Mouse (Mus musculus): ENCODE data around the gene Tunar. TPM values are rescaled to one million over a fixed set of nuclear protein-coding genes. Genes with fewer than 3 reads are reported as not detected.

The Tunar gene
- polyA plus RNA-seq, 1 experiment from 2014 or later = 10.0 TPM

GRCm38 (mm10) chr12:105346861-105347260, 13.2 kb downstream of the Tunar start:
- ATAC-seq (ENCODE audit: low read depth) = no peak
- no peaks in the 10 kb centered on the region for H3K36me3 ChIP-seq
- H3K27ac ChIP-seq (replicated peaks) = no peak overlapping the region
- no peaks in the 10 kb centered on the region for H3K27me3 ChIP-seq
- no peak overlapping the region for H3K9ac ChIP-seq
- 0 out of 2 replicates have a peak, but pooled peaks cover 10% of the 10 kb centered on the region for H3K4me1 ChIP-seq (replicated peaks)
- WGBS = 80% methylated on average over 4 of the region's 4 CpGs
- no peaks in the 10 kb centered on the region for H3K9me3 ChIP-seq
- no peak overlapping the region for H3K4me3 ChIP-seq
- no peak overlapping the region for H3K4me2 ChIP-seq

- Histone ChIP-seq H3K4me1 (replicated peaks) (0 out of 2 replicates have a peak, but pooled peaks cover 9% of the 10 kb centered on the region), H3K4me3 (no peak overlapping the region), H3K36me3 (no peaks in the 10 kb centered on the region), H3K27me3 (no peaks in the 10 kb centered on the region), H3K9me3 (no peaks in the 10 kb centered on the region), H3K4me2 (no peak overlapping the region), H3K27ac (replicated peaks) (no peak overlapping the region), H3K9ac (no peak overlapping the region)
- no peak for ATAC-seq (ENCODE audit: low read depth)
- 85% methylated on average over 13 of the region's 13 CpGs for WGBS
Observed at GRCm38 (mm10) chr12:105347261-105347660, 13.6 kb downstream of the Tunar start.

- 80% methylated on average over 9 of the region's 9 CpGs for WGBS
- no peak overlapping the region for H3K4me3 ChIP-seq
- no peak overlapping the region for H3K27ac ChIP-seq (replicated peaks)
- H3K27me3 ChIP-seq = no peaks in the 10 kb centered on the region
- ATAC-seq (ENCODE audit: low read depth) = peak; percentile 62; the same call in 1 of the 2 replicates
- H3K9me3 ChIP-seq = no peaks in the 10 kb centered on the region
- no peaks in the 10 kb centered on the region for H3K36me3 ChIP-seq
- no peak overlapping the region for H3K9ac ChIP-seq
- no peak overlapping the region for H3K4me2 ChIP-seq
- peaks cover 33% of the 10 kb centered on the region for H3K4me1 ChIP-seq (replicated peaks)
Observed at GRCm38 (mm10) chr12:105354266-105354665, 20.6 kb downstream of the Tunar start.

GRCm38 (mm10) chr12:105354772-105355171, 21.1 kb downstream of the Tunar start:
- no peaks in the 10 kb centered on the region for H3K27me3 ChIP-seq
- no peak overlapping the region for H3K9ac ChIP-seq
- ATAC-seq (ENCODE audit: low read depth) = no peak
- no peak overlapping the region for H3K27ac ChIP-seq (replicated peaks)
- no peak overlapping the region for H3K4me3 ChIP-seq
- no peak overlapping the region for H3K4me2 ChIP-seq
- WGBS = 83% methylated on average over 8 of the region's 8 CpGs
- H3K9me3 ChIP-seq = no peaks in the 10 kb centered on the region
- H3K4me1 ChIP-seq (replicated peaks) = peaks cover 36% of the 10 kb centered on the region
- no peaks in the 10 kb centered on the region for H3K36me3 ChIP-seq

GRCm38 (mm10) chr12:105356781-105357180, 23.1 kb downstream of the Tunar start:
- no peaks in the 10 kb centered on the region for H3K9me3 ChIP-seq
- ATAC-seq (ENCODE audit: low read depth) = no peak
- H3K4me2 ChIP-seq = no peak overlapping the region
- H3K4me3 ChIP-seq = no peak overlapping the region
- no peaks in the 10 kb centered on the region for H3K27me3 ChIP-seq
- peaks cover 40% of the 10 kb centered on the region for H3K4me1 ChIP-seq (replicated peaks)
- WGBS = 89% methylated on average over 13 of the region's 13 CpGs
- no peak overlapping the region for H3K9ac ChIP-seq
- H3K27ac ChIP-seq (replicated peaks) = 0 out of 2 replicates have a peak overlapping the region, but pooled peaks have one; percentile 38
- no peaks in the 10 kb centered on the region for H3K36me3 ChIP-seq

- H3K36me3 ChIP-seq = no peaks in the 10 kb centered on the region
- no peak overlapping the region for H3K4me2 ChIP-seq
- no peaks in the 10 kb centered on the region for H3K27me3 ChIP-seq
- H3K9me3 ChIP-seq = no peaks in the 10 kb centered on the region
- no peak for ATAC-seq (ENCODE audit: low read depth)
- peaks cover 18% of the 10 kb centered on the region for H3K4me1 ChIP-seq (replicated peaks)
- H3K4me3 ChIP-seq = no peak overlapping the region
- H3K27ac ChIP-seq (replicated peaks) = no peak overlapping the region
- H3K9ac ChIP-seq = no peak overlapping the region
- WGBS = 84% methylated on average over 2 of the region's 2 CpGs
Observed at GRCm38 (mm10) chr12:105363648-105364047, 30.0 kb downstream of the Tunar start.

GRCm38 (mm10) chr12:105374564-105374963, 40.9 kb downstream of the Tunar start:
- H3K4me2 ChIP-seq = no peak overlapping the region
- H3K9me3 ChIP-seq = no peaks in the 10 kb centered on the region
- no peaks in the 10 kb centered on the region for H3K36me3 ChIP-seq
- H3K4me1 ChIP-seq (replicated peaks) = peaks cover 19% of the 10 kb centered on the region
- no peaks in the 10 kb centered on the region for H3K27me3 ChIP-seq
- peak; percentile 22; the same call in 1 of the 2 replicates for ATAC-seq (ENCODE audit: low read depth)
- no peak overlapping the region for H3K27ac ChIP-seq (replicated peaks)
- no peak overlapping the region for H3K9ac ChIP-seq
- 59% methylated on average over 8 of the region's 8 CpGs for WGBS
- no peak overlapping the region for H3K4me3 ChIP-seq

GRCm38 (mm10) chr12:105376976-105377375, 43.3 kb downstream of the Tunar start:
- Histone ChIP-seq H3K4me2 (no peak overlapping the region), H3K4me3 (no peak overlapping the region), H3K9me3 (no peaks in the 10 kb centered on the region), H3K36me3 (no peaks in the 10 kb centered on the region), H3K27ac (replicated peaks) (no peak overlapping the region), H3K4me1 (replicated peaks) (peaks cover 19% of the 10 kb centered on the region), H3K9ac (no peak overlapping the region), H3K27me3 (no peaks in the 10 kb centered on the region)
- 54% methylated on average over 12 of the region's 12 CpGs for WGBS
- no peak for ATAC-seq (ENCODE audit: low read depth)

GRCm38 (mm10) chr12:105382733-105383132, 49.1 kb downstream of the Tunar start:
- Histone ChIP-seq H3K9ac (no peak overlapping the region), H3K4me1 (replicated peaks) (peaks cover 10% of the 10 kb centered on the region; the same call in 1 of the 2 replicates), H3K36me3 (no peaks in the 10 kb centered on the region), H3K27me3 (no peaks in the 10 kb centered on the region), H3K4me2 (no peak overlapping the region), H3K4me3 (no peak overlapping the region), H3K9me3 (no peaks in the 10 kb centered on the region), H3K27ac (replicated peaks) (0 out of 2 replicates have a peak overlapping the region, but pooled peaks have one; percentile 1)
- no peak for ATAC-seq (ENCODE audit: low read depth)
- WGBS = 32% methylated on average over 7 of the region's 7 CpGs

GRCm38 (mm10) chr12:105394671-105395070, 61.0 kb downstream of the Tunar start:
- Histone ChIP-seq H3K9ac (no peak overlapping the region), H3K4me2 (no peak overlapping the region), H3K9me3 (no peaks in the 10 kb centered on the region; the same call in 1 of the 2 replicates), H3K4me3 (no peak overlapping the region), H3K4me1 (replicated peaks) (peaks cover 20% of the 10 kb centered on the region), H3K27ac (replicated peaks) (no peak overlapping the region), H3K36me3 (no peaks in the 10 kb centered on the region), H3K27me3 (no peaks in the 10 kb centered on the region)
- 81% methylated on average over 7 of the region's 7 CpGs for WGBS
- ATAC-seq (ENCODE audit: low read depth) = no peak

- H3K4me1 ChIP-seq (replicated peaks) = peaks cover 20% of the 10 kb centered on the region
- H3K36me3 ChIP-seq = no peaks in the 10 kb centered on the region
- 20% methylated on average over 5 of the region's 5 CpGs for WGBS
- peak; percentile 81 for ATAC-seq (ENCODE audit: low read depth)
- no peaks in the 10 kb centered on the region for H3K27me3 ChIP-seq
- peak overlapping the region; percentile 57; the same call in 1 of the 2 replicates for H3K27ac ChIP-seq (replicated peaks)
- H3K4me2 ChIP-seq = no peak overlapping the region
- H3K9me3 ChIP-seq = no peaks in the 10 kb centered on the region; the same call in 1 of the 2 replicates
- no peak overlapping the region for H3K4me3 ChIP-seq
- no peak overlapping the region for H3K9ac ChIP-seq
Observed at GRCm38 (mm10) chr12:105398172-105398571, 64.5 kb downstream of the Tunar start.

GRCm38 (mm10) chr12:105403742-105404141, 70.1 kb downstream of the Tunar start:
- ATAC-seq (ENCODE audit: low read depth) = no peak
- Histone ChIP-seq H3K9me3 (no peaks in the 10 kb centered on the region; the same call in 1 of the 2 replicates), H3K36me3 (no peaks in the 10 kb centered on the region), H3K27me3 (no peaks in the 10 kb centered on the region), H3K27ac (replicated peaks) (no peak overlapping the region), H3K9ac (no peak overlapping the region), H3K4me3 (no peak overlapping the region), H3K4me2 (no peak overlapping the region), H3K4me1 (replicated peaks) (peaks cover 9% of the 10 kb centered on the region)
- 58% methylated on average over 5 of the region's 5 CpGs for WGBS

- 73% methylated on average over 6 of the region's 6 CpGs for WGBS
Observed at GRCm38 (mm10) chr12:105406008-105406407, 72.3 kb downstream of the Tunar start.

More at GRCm38 (mm10) chr12:105406008-105406407, 72.3 kb downstream of the Tunar start:
- H3K27me3 ChIP-seq = no peaks in the 10 kb centered on the region
- H3K4me1 ChIP-seq (replicated peaks) = 0 out of 2 replicates have a peak, but pooled peaks cover 6% of the 10 kb centered on the region
- no peak overlapping the region for H3K4me2 ChIP-seq
- H3K27ac ChIP-seq (replicated peaks) = no peak overlapping the region
- H3K36me3 ChIP-seq = no peaks in the 10 kb centered on the region
- no peak overlapping the region for H3K9ac ChIP-seq
- no peaks in the 10 kb centered on the region for H3K9me3 ChIP-seq
- ATAC-seq (ENCODE audit: low read depth) = no peak
- no peak overlapping the region for H3K4me3 ChIP-seq
